Mouse (Mus musculus): ENCODE measurements at regions not wholly inside any gene's neighbourhood (a gene's known extent, or its start where the extent isn't known, plus 50 kb on each side); places are given as distances from the start of the nearest gene placed in this dataset.

GRCm38 (mm10) chr8:6227901-6228300, 1122.8 kb upstream of the Slc10a2 start:
- DNase-seq: peak; percentile 34
- intact Hi-C loops (cut with DNase I): no loop called here

GRCm38 (mm10) chr8:6225194-6225593, 1120.0 kb upstream of the Slc10a2 start:
- DNase-seq: no peak
- intact Hi-C loops (cut with DNase I): no loop called here

GRCm38 (mm10) chr8:6207617-6208349, 1102.6 kb upstream of the Slc10a2 start:
- intact Hi-C loops (cut with DNase I): no loop called here
- peak; percentile 10 for DNase-seq

GRCm38 (mm10) chr8:6204051-6204745, 1099.0 kb upstream of the Slc10a2 start:
- intact Hi-C loops (cut with DNase I): no loop called here
- DNase-seq: no peak

GRCm38 (mm10) chr8:6191431-6191830, 1086.3 kb upstream of the Slc10a2 start:
- intact Hi-C loops (cut with DNase I): no loop called here

GRCm38 (mm10) chr8:6188422-6188821, 1083.3 kb upstream of the Slc10a2 start:
- intact Hi-C loops (cut with DNase I): no loop called here
- DNase-seq: no peak

More at GRCm38 (mm10) chr8:6191431-6191830, 1086.3 kb upstream of the Slc10a2 start:
- DNase-seq: no peak

- DNase-seq: no peak
- intact Hi-C loops (cut with DNase I): no loop called here
These were observed 1081.4 kb upstream of the Slc10a2 start for GRCm38 (mm10) chr8:6186561-6186960.

GRCm38 (mm10) chr8:6179602-6180001, 1074.5 kb upstream of the Slc10a2 start:
- DNase-seq: no peak
- intact Hi-C loops (cut with DNase I): no loop called here

GRCm38 (mm10) chr8:6166433-6166832, 1061.3 kb upstream of the Slc10a2 start:
- no peak for DNase-seq
- intact Hi-C loops (cut with DNase I): no loop called here

- intact Hi-C loops (cut with DNase I): no loop called here
- DNase-seq: no peak
These were observed 1060.1 kb upstream of the Slc10a2 start for GRCm38 (mm10) chr8:6165230-6165629.

GRCm38 (mm10) chr8:6164758-6165157, 1059.6 kb upstream of the Slc10a2 start:
- no peak for DNase-seq
- intact Hi-C loops (cut with DNase I): no loop called here

- intact Hi-C loops (cut with DNase I): no loop called here
- DNase-seq: no peak
These were observed 1039.4 kb upstream of the Slc10a2 start for GRCm38 (mm10) chr8:6144588-6144987.

- DNase-seq: no peak
- intact Hi-C loops (cut with DNase I): no loop called here
These were observed 1034.9 kb upstream of the Slc10a2 start for GRCm38 (mm10) chr8:6140090-6140489.

GRCm38 (mm10) chr8:6139171-6139570, 1034.0 kb upstream of the Slc10a2 start:
- intact Hi-C loops (cut with DNase I): no loop called here
- no peak for DNase-seq

- peak; percentile 10 for DNase-seq
- intact Hi-C loops (cut with DNase I): no loop called here
These were observed 1027.1 kb upstream of the Slc10a2 start for GRCm38 (mm10) chr8:6132243-6132751.

- intact Hi-C loops (cut with DNase I): no loop called here
- no peak for DNase-seq
These were observed 1020.1 kb upstream of the Slc10a2 start for GRCm38 (mm10) chr8:6125265-6125664.

- DNase-seq: no peak
- intact Hi-C loops (cut with DNase I): no loop called here
These were observed 1014.4 kb upstream of the Slc10a2 start for GRCm38 (mm10) chr8:6119506-6119905.

- no peak for DNase-seq
- intact Hi-C loops (cut with DNase I): no loop called here
These were observed 1006.2 kb upstream of the Slc10a2 start for GRCm38 (mm10) chr8:6111351-6111750.

- intact Hi-C loops (cut with DNase I): no loop called here
- DNase-seq: no peak
These were observed 984.9 kb upstream of the Slc10a2 start for GRCm38 (mm10) chr8:6090028-6090427.

GRCm38 (mm10) chr8:6043939-6044577, 938.9 kb upstream of the Slc10a2 start:
- intact Hi-C loops (cut with DNase I): no loop called here
- peak; percentile 83 for DNase-seq

- no peak for DNase-seq
- intact Hi-C loops (cut with DNase I): no loop called here
These were observed 907.1 kb upstream of the Slc10a2 start for GRCm38 (mm10) chr8:6012206-6012605.

- intact Hi-C loops (cut with DNase I): no loop called here
- no peak for DNase-seq
These were observed 906.0 kb upstream of the Slc10a2 start for GRCm38 (mm10) chr8:6011182-6011581.
